Mouse (Mus musculus): ENCODE measurements around the gene Vezf1. TPM values are rescaled to one million over a fixed set of nuclear protein-coding genes. Genes with fewer than 3 reads are reported as not detected.
A peak's percentile ranks its signal among the peaks of the same experiment; 100 is the strongest.

Gene Vezf1
- polyA plus RNA-seq, 1 experiment = 29.6 TPM

- TF ChIP-seq POLR2A (IDR thresholded peaks at IDR 0.05; ENCODE audit: borderline replicate concordance, insufficient read depth, low read length) (no peak), CTCF (IDR thresholded peaks at IDR 0.05; ENCODE audit: borderline replicate concordance, insufficient read depth, low read depth, low read length) (no peak)
- no peak overlapping the region for H3K27ac ChIP-seq (ENCODE audit: insufficient read depth, low read length)
- H3K27me3 ChIP-seq (ENCODE audit: control insufficient read depth, insufficient read depth, low read length) = no peaks in the 10 kb centered on the region
- no peak for DNase-seq
- H3K4me1 ChIP-seq (ENCODE audit: control insufficient read depth, insufficient read depth, low read length) = peaks cover 11% of the 10 kb centered on the region
- WGBS = 16% methylated on average over 4 of the region's 4 CpGs
- H3K4me3 ChIP-seq (replicated peaks; ENCODE audit: insufficient read depth, low read depth, low read length) = peak overlapping the region; percentile 19
Measured at GRCm38 (mm10) chr11:88070392-88070791, 2.3 kb downstream of the Vezf1 start.

DNA sequence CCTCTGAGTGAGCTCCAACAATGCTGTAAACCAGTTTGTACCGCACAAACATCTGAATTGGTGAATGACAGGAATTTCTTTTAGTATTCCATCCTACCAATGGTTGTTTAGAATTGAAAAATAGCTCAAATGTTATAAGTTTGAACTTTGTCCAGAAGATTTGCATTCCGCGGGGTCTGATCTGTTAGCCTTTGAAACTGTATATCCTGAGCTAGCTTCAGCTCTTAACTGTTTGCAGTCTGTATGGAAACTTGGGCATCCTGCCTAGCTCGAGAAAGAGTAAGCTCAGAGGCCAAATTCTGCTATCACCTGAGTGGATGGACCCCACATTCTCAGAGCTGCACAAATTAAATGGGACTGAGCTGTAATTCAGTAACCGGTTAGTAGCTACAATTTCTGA, 3.0 kb downstream of the Vezf1 start:
- H3K27ac ChIP-seq (ENCODE audit: insufficient read depth, low read length) = no peak overlapping the region
- peaks cover 11% of the 10 kb centered on the region for H3K4me1 ChIP-seq (ENCODE audit: control insufficient read depth, insufficient read depth, low read length)
- no peak overlapping the region for H3K4me3 ChIP-seq (replicated peaks; ENCODE audit: insufficient read depth, low read depth, low read length)
- 48% methylated on average over 5 of the region's 5 CpGs for WGBS
- no peak for DNase-seq
- TF ChIP-seq POLR2A (IDR thresholded peaks at IDR 0.05; ENCODE audit: borderline replicate concordance, insufficient read depth, low read length) (no peak), CTCF (IDR thresholded peaks at IDR 0.05; ENCODE audit: borderline replicate concordance, insufficient read depth, low read depth, low read length) (no peak)
- no peaks in the 10 kb centered on the region for H3K27me3 ChIP-seq (ENCODE audit: control insufficient read depth, insufficient read depth, low read length)

GRCm38 (mm10) chr11:88073343-88073875, 5.3 kb downstream of the Vezf1 start:
- Histone ChIP-seq H3K27ac (ENCODE audit: insufficient read depth, low read length) (no peak overlapping the region), H3K4me1 (ENCODE audit: control insufficient read depth, insufficient read depth, low read length) (peaks cover 11% of the 10 kb centered on the region), H3K27me3 (ENCODE audit: control insufficient read depth, insufficient read depth, low read length) (no peaks in the 10 kb centered on the region), H3K4me3 (replicated peaks; ENCODE audit: insufficient read depth, low read depth, low read length) (no peak overlapping the region)
- TF ChIP-seq CTCF (IDR thresholded peaks at IDR 0.05; ENCODE audit: borderline replicate concordance, insufficient read depth, low read depth, low read length) (no peak), POLR2A (IDR thresholded peaks at IDR 0.05; ENCODE audit: borderline replicate concordance, insufficient read depth, low read length) (no peak)
- DNase-seq = no peak
- 74% methylated on average over 14 of the region's 14 CpGs for WGBS

DNA sequence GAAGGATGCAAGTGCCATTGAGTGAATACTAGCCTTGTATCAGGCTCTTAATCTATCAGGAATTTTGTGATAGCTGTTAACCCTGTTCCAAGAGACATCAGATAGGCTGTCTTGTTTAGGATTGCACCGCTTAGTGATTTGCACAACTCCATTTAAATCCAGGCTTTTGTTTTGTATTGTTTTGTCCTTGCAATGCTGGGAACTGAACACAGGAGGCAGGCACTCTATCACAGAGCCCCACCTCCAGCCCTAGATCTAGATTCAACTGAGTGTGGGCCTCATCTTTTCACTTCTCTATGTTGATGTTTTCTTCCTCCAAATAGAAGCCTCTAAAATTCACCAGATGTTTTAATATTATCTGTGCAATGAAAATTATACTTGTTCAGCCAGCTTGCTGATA, 7.6 kb downstream of the Vezf1 start:
- Histone ChIP-seq H3K27me3 (ENCODE audit: control insufficient read depth, insufficient read depth, low read length) (no peaks in the 10 kb centered on the region), H3K4me3 (replicated peaks; ENCODE audit: insufficient read depth, low read depth, low read length) (no peak overlapping the region), H3K4me1 (ENCODE audit: control insufficient read depth, insufficient read depth, low read length) (peaks cover 11% of the 10 kb centered on the region), H3K27ac (ENCODE audit: insufficient read depth, low read length) (no peak overlapping the region)
- no peak for TF ChIP-seq POLR2A (IDR thresholded peaks at IDR 0.05; ENCODE audit: borderline replicate concordance, insufficient read depth, low read length)
- no peak for TF ChIP-seq CTCF (IDR thresholded peaks at IDR 0.05; ENCODE audit: borderline replicate concordance, insufficient read depth, low read depth, low read length)
- WGBS = 50% methylated on average over 1 of the region's 1 CpGs
- DNase-seq = no peak

DNA sequence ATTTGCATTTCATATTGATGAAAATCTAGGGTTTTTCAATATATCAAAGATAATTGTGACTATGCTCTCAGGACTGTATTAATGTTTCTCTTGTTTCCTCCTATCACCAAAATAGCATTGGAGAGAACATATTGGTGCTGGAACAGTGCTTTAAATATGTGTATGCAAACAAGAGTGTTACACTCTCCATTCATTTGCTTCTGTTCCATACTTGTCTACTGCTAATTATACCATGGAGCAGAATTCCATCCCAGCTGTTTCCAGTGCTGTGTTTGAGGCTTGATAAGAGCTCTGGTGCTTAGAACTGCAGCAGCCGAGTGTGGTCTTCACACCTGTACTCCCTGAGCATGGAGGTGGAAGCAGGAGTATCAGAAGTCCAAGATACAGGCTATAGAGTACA, 8.3 kb downstream of the Vezf1 start:
- H3K27me3 ChIP-seq (ENCODE audit: control insufficient read depth, insufficient read depth, low read length) = no peaks in the 10 kb centered on the region
- TF ChIP-seq POLR2A (IDR thresholded peaks at IDR 0.05; ENCODE audit: borderline replicate concordance, insufficient read depth, low read length) = no peak
- TF ChIP-seq CTCF (IDR thresholded peaks at IDR 0.05; ENCODE audit: borderline replicate concordance, insufficient read depth, low read depth, low read length) = no peak
- H3K4me3 ChIP-seq (replicated peaks; ENCODE audit: insufficient read depth, low read depth, low read length) = no peak overlapping the region
- DNase-seq = no peak
- peaks cover 9% of the 10 kb centered on the region for H3K4me1 ChIP-seq (ENCODE audit: control insufficient read depth, insufficient read depth, low read length)
- H3K27ac ChIP-seq (ENCODE audit: insufficient read depth, low read length) = no peak overlapping the region
- WGBS = 82% methylated on average over 1 of the region's 1 CpGs

DNA sequence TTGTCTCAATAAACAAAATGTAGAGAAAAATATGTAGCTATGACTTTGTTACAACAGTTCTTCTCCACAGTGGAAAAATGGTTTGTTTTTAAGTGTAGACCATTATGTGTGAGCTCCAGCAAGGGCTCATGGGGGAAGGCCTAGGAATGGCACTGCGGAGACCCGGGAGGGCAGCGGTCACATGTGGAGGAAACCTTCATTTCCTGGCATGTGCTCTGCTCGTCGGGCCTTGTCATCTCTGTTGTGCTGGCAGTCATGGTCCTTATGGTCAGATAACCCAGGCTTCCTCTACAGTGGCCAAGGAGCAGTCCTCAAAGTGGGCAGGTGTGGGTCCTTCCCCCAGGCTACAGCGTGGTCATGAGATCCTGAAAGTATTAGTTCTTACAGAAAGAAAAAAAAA, 15.6 kb downstream of the Vezf1 start:
- TF ChIP-seq CTCF (IDR thresholded peaks at IDR 0.05; ENCODE audit: borderline replicate concordance, insufficient read depth, low read depth, low read length) (no peak), POLR2A (IDR thresholded peaks at IDR 0.05; ENCODE audit: borderline replicate concordance, insufficient read depth, low read length) (no peak)
- H3K4me3 ChIP-seq (replicated peaks; ENCODE audit: insufficient read depth, low read depth, low read length) = no peak overlapping the region
- no peaks in the 10 kb centered on the region for H3K27me3 ChIP-seq (ENCODE audit: control insufficient read depth, insufficient read depth, low read length)
- DNase-seq = no peak
- 48% methylated on average over 6 of the region's 6 CpGs for WGBS
- H3K4me1 ChIP-seq (ENCODE audit: control insufficient read depth, insufficient read depth, low read length) = no peaks in the 10 kb centered on the region
- H3K27ac ChIP-seq (ENCODE audit: insufficient read depth, low read length) = no peak overlapping the region

DNA sequence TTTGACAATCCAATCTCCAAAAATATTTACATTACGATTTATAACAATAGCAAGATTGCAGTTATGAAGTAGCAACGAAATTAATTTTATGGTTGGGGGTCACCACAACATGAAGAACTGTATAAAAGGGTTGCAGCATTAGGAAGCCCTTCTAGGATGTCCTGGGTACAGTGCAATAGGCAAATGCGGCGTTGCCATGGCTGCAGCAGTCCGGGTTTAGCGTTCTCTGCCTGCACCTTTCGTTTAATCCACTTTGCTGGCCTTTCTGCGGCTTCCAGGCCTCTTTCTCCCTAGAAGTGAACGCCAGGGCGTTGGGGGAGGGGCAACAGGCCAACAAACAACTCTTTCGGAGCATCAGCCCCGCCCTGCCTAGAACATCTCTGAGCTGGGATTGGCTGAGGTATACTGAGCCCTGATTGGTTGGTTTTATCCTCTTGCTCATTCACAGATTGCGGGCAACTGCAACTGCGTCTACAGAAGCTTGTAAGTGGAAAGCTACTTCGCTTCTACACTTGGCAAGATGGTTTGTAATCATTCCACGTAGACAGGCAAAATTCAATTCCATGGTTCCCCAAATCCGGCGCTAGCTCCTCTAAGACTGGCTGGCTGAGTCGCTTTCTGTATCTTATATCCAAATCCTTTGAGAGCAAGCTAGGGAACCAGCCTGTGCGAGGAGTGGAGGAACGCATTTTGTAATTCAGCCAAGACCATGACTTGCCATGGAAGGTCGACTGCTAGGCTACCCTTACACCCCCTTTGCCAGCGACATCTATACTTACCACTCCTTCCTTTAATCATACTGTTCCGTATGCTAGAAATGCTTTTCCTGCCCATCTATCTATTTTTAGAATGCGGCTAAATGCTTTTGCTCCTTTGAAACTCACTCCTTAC, 18.9 kb downstream of the Vezf1 start:
- TF ChIP-seq POLR2A (IDR thresholded peaks at IDR 0.05; ENCODE audit: borderline replicate concordance, insufficient read depth, low read length) (peak; percentile 55; the same call in 1 of the 2 replicates), CTCF (IDR thresholded peaks at IDR 0.05; ENCODE audit: borderline replicate concordance, insufficient read depth, low read depth, low read length) (no peak)
- no peaks in the 10 kb centered on the region for H3K4me1 ChIP-seq (ENCODE audit: control insufficient read depth, insufficient read depth, low read length)
- peak overlapping the region; percentile 40; the same call in 1 of the 2 replicates for H3K27ac ChIP-seq (ENCODE audit: insufficient read depth, low read length)
- WGBS = 5% methylated on average over 25 of the region's 25 CpGs
- peak; percentile 94 to 97 for DNase-seq
- no peaks in the 10 kb centered on the region for H3K27me3 ChIP-seq (ENCODE audit: control insufficient read depth, insufficient read depth, low read length)
- H3K4me3 ChIP-seq (replicated peaks; ENCODE audit: insufficient read depth, low read depth, low read length) = peak overlapping the region; percentile 61

DNA sequence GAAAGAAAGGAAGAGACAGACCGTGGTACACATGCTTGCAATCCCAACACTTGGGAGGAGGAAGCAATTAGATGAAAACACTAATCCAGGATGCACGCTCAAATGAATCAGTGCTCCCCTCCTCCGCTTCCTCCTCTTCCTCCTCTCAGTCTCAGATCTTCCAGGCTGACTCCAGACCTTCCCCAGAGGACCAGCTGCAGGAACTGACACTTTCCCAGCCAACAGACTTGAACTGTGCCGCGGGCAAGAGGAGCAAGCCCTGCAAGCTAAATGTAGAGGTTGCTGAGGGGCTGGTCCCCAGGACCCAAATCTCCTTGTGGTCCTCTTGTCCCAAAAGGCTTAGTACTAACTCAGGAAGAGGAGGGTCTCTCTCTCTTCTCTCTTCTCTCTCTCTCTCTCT, 21.1 kb downstream of the Vezf1 start:
- Histone ChIP-seq H3K27ac (ENCODE audit: insufficient read depth, low read length) (no peak overlapping the region), H3K27me3 (ENCODE audit: control insufficient read depth, insufficient read depth, low read length) (no peaks in the 10 kb centered on the region), H3K4me1 (ENCODE audit: control insufficient read depth, insufficient read depth, low read length) (no peaks in the 10 kb centered on the region), H3K4me3 (replicated peaks; ENCODE audit: insufficient read depth, low read depth, low read length) (no peak overlapping the region)
- no peak for TF ChIP-seq CTCF (IDR thresholded peaks at IDR 0.05; ENCODE audit: borderline replicate concordance, insufficient read depth, low read depth, low read length)
- TF ChIP-seq POLR2A (IDR thresholded peaks at IDR 0.05; ENCODE audit: borderline replicate concordance, insufficient read depth, low read length) = no peak
- 61% methylated on average over 5 of the region's 5 CpGs for WGBS
- DNase-seq = no peak
